Mouse (Mus musculus): Measurements from ENCODE around the gene Ang. TPM values are rescaled to one million over a fixed set of nuclear protein-coding genes. Genes with fewer than 3 reads are reported as not detected.

The Ang gene
- polyA plus RNA-seq, 1 experiment from 2014 or later: 4.1 TPM

- no peak overlapping the region for H3K9ac ChIP-seq
- ATAC-seq (replicated peaks; ENCODE audit: insufficient number of reproducible peaks, insufficient read depth, low FRiP score, low read depth): no peak
- H3K27me3 ChIP-seq: no peaks in the 10 kb centered on the region
- no peaks in the 10 kb centered on the region for H3K36me3 ChIP-seq
- no peaks in the 10 kb centered on the region for H3K4me1 ChIP-seq (replicated peaks)
- no peak overlapping the region for H3K4me3 ChIP-seq
- H3K9me3 ChIP-seq (replicated peaks): no peaks in the 10 kb centered on the region
- no peak overlapping the region for H3K27ac ChIP-seq
- no peak overlapping the region for H3K4me2 ChIP-seq
- 90% methylated on average over 2 of the region's 2 CpGs for WGBS
Observed at GRCm38 (mm10) chr14:51104366-51104765, 13.4 kb downstream of the Ang start.

- H3K27me3 ChIP-seq: no peaks in the 10 kb centered on the region
- no peak overlapping the region for H3K4me3 ChIP-seq
- no peak for ATAC-seq (replicated peaks; ENCODE audit: insufficient number of reproducible peaks, insufficient read depth, low FRiP score, low read depth)
Observed at GRCm38 (mm10) chr14:51106449-51106967, 15.6 kb downstream of the Ang start.

GRCm38 (mm10) chr14:51111966-51112365, 21.0 kb downstream of the Ang start:
- no peaks in the 10 kb centered on the region for H3K36me3 ChIP-seq
- H3K27me3 ChIP-seq: no peaks in the 10 kb centered on the region
- no peak overlapping the region for H3K9ac ChIP-seq
- peak; percentile 79; the same call in 1 of the 2 replicates for ATAC-seq (replicated peaks; ENCODE audit: insufficient number of reproducible peaks, insufficient read depth, low FRiP score, low read depth)
- no peaks in the 10 kb centered on the region for H3K9me3 ChIP-seq (replicated peaks)
- 35% methylated on average over 3 of the region's 3 CpGs for WGBS
- peak overlapping the region; percentile 47 for H3K27ac ChIP-seq
- 0 out of 2 replicates have a peak, but pooled peaks cover 5% of the 10 kb centered on the region for H3K4me1 ChIP-seq (replicated peaks)
- no peak overlapping the region for H3K4me3 ChIP-seq
- H3K4me2 ChIP-seq: no peak overlapping the region

More at GRCm38 (mm10) chr14:51106449-51106967, 15.6 kb downstream of the Ang start:
- Histone ChIP-seq H3K4me2 (no peak overlapping the region), H3K36me3 (no peaks in the 10 kb centered on the region), H3K4me1 (replicated peaks) (no peaks in the 10 kb centered on the region), H3K27ac (no peak overlapping the region), H3K9me3 (replicated peaks) (no peaks in the 10 kb centered on the region), H3K9ac (no peak overlapping the region)

- Histone ChIP-seq H3K9ac (no peak overlapping the region), H3K27me3 (no peaks in the 10 kb centered on the region), H3K27ac (no peak overlapping the region), H3K9me3 (replicated peaks) (no peaks in the 10 kb centered on the region), H3K36me3 (no peaks in the 10 kb centered on the region), H3K4me1 (replicated peaks) (0 out of 2 replicates have a peak, but pooled peaks cover 5% of the 10 kb centered on the region), H3K4me3 (no peak overlapping the region), H3K4me2 (no peak overlapping the region)
- 41% methylated on average over 9 of the region's 9 CpGs for WGBS
- ATAC-seq (replicated peaks; ENCODE audit: insufficient number of reproducible peaks, insufficient read depth, low FRiP score, low read depth): no peak
Observed at GRCm38 (mm10) chr14:51113476-51113875, 22.5 kb downstream of the Ang start.

- no peak for ATAC-seq (replicated peaks; ENCODE audit: insufficient number of reproducible peaks, insufficient read depth, low FRiP score, low read depth)
- no peaks in the 10 kb centered on the region for H3K36me3 ChIP-seq
- H3K27me3 ChIP-seq: no peaks in the 10 kb centered on the region
- no peak within 1 kb of the TSS for H3K9ac ChIP-seq
- no peaks in the 10 kb centered on the region for H3K9me3 ChIP-seq (replicated peaks)
- 0 out of 2 replicates have a peak, but pooled peaks cover 5% of the 10 kb centered on the region for H3K4me1 ChIP-seq (replicated peaks)
- no peak within 1 kb of the TSS for H3K4me2 ChIP-seq
- H3K27ac ChIP-seq: no peak within 1 kb of the TSS
- no peak within 1 kb of the TSS for H3K4me3 ChIP-seq
- WGBS: 51% methylated on average over 12 of the region's 12 CpGs
Observed at GRCm38 (mm10) chr14:51113916-51114560, 23.1 kb downstream of the Ang start, which contains the start of gene Eddm3b. TSS of gene Eddm3b (plus strand) at chr14:51114426.

GRCm38 (mm10) chr14:51125684-51126083, 34.7 kb downstream of the Ang start:
- peaks cover 4% of the 10 kb centered on the region; the same call in 1 of the 2 replicates for H3K9me3 ChIP-seq (replicated peaks)
- H3K4me3 ChIP-seq: no peak overlapping the region
- ATAC-seq (replicated peaks; ENCODE audit: insufficient number of reproducible peaks, insufficient read depth, low FRiP score, low read depth): no peak
- H3K9ac ChIP-seq: no peak overlapping the region
- H3K36me3 ChIP-seq: no peaks in the 10 kb centered on the region
- 0 out of 2 replicates have a peak, but pooled peaks cover 2% of the 10 kb centered on the region for H3K4me1 ChIP-seq (replicated peaks)
- no peak overlapping the region for H3K27ac ChIP-seq
- H3K4me2 ChIP-seq: no peak overlapping the region
- WGBS: 89% methylated on average over 6 of the region's 6 CpGs
- H3K27me3 ChIP-seq: no peaks in the 10 kb centered on the region

DNA sequence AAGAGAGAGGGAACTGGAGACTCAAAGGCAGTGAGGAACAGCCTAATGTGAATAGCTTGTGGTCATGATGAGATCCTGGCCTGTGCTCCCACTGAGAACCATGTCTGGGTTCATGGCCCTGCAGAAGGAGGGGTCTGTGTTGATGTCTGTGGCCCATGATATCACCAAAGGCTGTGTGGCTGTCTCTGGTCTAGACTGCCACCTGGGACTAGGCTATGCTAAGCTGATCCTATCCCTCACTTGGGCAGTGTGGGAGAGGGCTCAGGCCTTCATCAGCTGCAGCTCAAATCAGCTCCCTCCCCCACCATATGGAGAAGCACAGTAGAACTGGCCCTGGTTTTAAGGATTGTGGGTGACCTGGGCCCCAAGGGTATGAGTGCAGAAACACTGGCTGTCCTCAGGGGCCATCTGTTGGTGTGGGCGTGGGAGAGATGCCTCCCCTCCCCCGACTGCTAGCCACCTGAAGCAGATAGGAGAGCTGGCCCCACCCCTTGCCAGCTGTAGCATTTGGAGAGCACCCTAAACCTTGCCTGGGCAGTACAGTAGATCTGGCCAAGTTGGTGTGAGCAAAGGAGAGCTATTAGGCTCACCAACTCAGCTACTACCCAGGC, 36.8 kb downstream of the Ang start:
- no peak overlapping the region for H3K27ac ChIP-seq
- peaks cover 4% of the 10 kb centered on the region; the same call in 1 of the 2 replicates for H3K9me3 ChIP-seq (replicated peaks)
- no peaks in the 10 kb centered on the region for H3K36me3 ChIP-seq
- no peak overlapping the region for H3K4me3 ChIP-seq
- peak; percentile 10; the same call in 1 of the 2 replicates for ATAC-seq (replicated peaks; ENCODE audit: insufficient number of reproducible peaks, insufficient read depth, low FRiP score, low read depth)
- H3K9ac ChIP-seq: no peak overlapping the region
- WGBS: 47% methylated on average over 2 of the region's 2 CpGs
- no peak overlapping the region for H3K4me2 ChIP-seq
- H3K27me3 ChIP-seq: no peaks in the 10 kb centered on the region
- H3K4me1 ChIP-seq (replicated peaks): 0 out of 2 replicates have a peak, but pooled peaks cover 2% of the 10 kb centered on the region

DNA sequence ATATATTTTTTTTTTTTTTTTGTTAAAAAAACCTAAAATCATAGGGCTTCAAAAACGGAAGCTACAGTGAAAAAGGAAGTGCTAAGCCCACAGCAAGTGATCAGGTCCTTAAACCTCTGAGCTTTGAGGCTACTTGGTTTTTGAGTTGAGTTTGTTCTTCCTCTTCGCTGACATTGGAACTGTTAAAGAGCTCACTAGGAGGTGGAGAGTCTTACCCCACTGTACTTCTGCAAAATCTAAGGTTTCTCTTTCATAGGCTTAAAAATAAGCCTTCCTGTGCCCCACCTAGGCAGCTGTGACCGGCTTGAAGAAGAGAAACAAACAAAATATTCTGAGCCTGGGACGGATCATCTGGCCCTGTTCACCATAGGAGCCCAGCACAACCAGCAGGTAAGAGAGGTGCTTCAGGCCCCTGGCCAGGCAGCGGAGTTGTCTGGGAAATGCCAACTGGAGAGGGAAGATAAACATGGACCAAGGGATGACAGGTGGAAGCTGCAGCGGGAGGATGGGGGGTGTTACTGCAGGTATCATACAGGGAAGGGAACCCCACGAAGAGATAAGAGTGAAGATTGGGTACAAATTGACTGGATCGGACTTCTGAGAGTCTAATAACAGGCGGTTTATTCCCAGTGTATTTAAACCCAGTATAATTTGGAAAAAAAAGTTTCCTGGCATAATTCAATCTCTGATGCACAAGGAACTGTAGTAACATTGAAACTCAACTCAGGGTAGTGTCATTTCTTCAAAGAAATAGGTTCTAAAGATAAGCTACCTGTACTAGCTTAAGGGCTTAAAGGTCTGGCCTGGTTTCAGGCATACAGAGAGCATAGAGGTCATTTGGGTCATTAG, 38.0 kb downstream of the Ang start:
- ATAC-seq (replicated peaks; ENCODE audit: insufficient number of reproducible peaks, insufficient read depth, low FRiP score, low read depth): no peak
- Histone ChIP-seq H3K4me3 (no peak overlapping the region), H3K36me3 (no peaks in the 10 kb centered on the region), H3K27me3 (no peaks in the 10 kb centered on the region), H3K9me3 (replicated peaks) (peaks cover 4% of the 10 kb centered on the region; the same call in 1 of the 2 replicates), H3K27ac (no peak overlapping the region), H3K4me1 (replicated peaks) (0 out of 2 replicates have a peak, but pooled peaks cover 2% of the 10 kb centered on the region), H3K9ac (no peak overlapping the region), H3K4me2 (no peak overlapping the region)
- WGBS: 60% methylated on average over 9 of the region's 9 CpGs

- Histone ChIP-seq H3K4me1 (replicated peaks) (0 out of 2 replicates have a peak, but pooled peaks cover 2% of the 10 kb centered on the region), H3K4me2 (no peak overlapping the region), H3K27me3 (no peaks in the 10 kb centered on the region), H3K9ac (no peak overlapping the region), H3K9me3 (replicated peaks) (peaks cover 4% of the 10 kb centered on the region; the same call in 1 of the 2 replicates), H3K36me3 (no peaks in the 10 kb centered on the region), H3K4me3 (no peak overlapping the region), H3K27ac (no peak overlapping the region)
- 55% methylated on average over 4 of the region's 4 CpGs for WGBS
- ATAC-seq (replicated peaks; ENCODE audit: insufficient number of reproducible peaks, insufficient read depth, low FRiP score, low read depth): no peak
Observed at GRCm38 (mm10) chr14:51129624-51129975, 38.6 kb downstream of the Ang start.

DNA sequence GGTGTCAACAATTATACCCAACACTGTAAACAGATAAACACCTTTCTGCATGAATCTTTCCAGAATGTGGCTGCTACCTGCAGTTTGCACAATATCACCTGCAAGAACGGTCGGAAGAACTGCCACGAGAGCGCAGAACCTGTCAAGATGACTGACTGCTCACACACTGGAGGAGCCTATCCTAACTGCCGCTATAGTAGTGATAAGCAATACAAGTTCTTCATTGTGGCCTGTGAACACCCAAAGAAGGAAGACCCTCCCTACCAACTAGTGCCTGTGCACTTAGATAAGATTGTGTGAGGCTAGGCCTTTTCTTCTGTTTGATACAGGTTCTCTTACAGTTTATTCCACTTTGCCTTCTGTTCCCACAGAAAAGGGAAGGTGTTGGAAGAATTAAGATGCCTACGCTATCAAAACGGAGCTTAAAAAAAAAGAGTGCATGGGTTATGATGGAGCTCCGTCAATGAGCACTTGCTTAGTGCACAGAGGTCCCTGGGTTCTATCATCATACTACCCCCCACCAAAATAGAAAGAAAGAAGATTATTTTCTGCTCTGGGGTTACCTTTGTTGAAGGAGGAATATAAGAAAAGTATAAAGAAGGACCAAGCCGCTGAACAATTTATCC, 39.5 kb downstream of the Ang start:
- H3K4me3 ChIP-seq: no peak overlapping the region
- no peak for ATAC-seq (replicated peaks; ENCODE audit: insufficient number of reproducible peaks, insufficient read depth, low FRiP score, low read depth)
- no peak overlapping the region for H3K27ac ChIP-seq
- H3K27me3 ChIP-seq: no peaks in the 10 kb centered on the region
- H3K9ac ChIP-seq: no peak overlapping the region
- no peak overlapping the region for H3K4me2 ChIP-seq
- WGBS: 56% methylated on average over 9 of the region's 9 CpGs
- H3K4me1 ChIP-seq (replicated peaks): 0 out of 2 replicates have a peak, but pooled peaks cover 2% of the 10 kb centered on the region
- no peaks in the 10 kb centered on the region for H3K36me3 ChIP-seq
- H3K9me3 ChIP-seq (replicated peaks): peaks cover 4% of the 10 kb centered on the region; the same call in 1 of the 2 replicates
